Mouse (Mus musculus) megakaryocyte, embryonic 14.5 days (primary cell): ENCODE data around the gene Sox5.

ENCODE experiments used
- FLI1 ChIP-seq: IDR thresholded peaks from 2 replicates; pipeline ENCODE4 v1.6.1; 2012; ENCODE audit warnings: low read length, inconsistent platforms, mixed read lengths
- GATA1 ChIP-seq: IDR thresholded peaks from 3 replicates; pipeline ENCODE4 v1.6.1; 2012; ENCODE audit warnings: mixed read lengths, low read length, inconsistent platforms, borderline replicate concordance

DNA sequence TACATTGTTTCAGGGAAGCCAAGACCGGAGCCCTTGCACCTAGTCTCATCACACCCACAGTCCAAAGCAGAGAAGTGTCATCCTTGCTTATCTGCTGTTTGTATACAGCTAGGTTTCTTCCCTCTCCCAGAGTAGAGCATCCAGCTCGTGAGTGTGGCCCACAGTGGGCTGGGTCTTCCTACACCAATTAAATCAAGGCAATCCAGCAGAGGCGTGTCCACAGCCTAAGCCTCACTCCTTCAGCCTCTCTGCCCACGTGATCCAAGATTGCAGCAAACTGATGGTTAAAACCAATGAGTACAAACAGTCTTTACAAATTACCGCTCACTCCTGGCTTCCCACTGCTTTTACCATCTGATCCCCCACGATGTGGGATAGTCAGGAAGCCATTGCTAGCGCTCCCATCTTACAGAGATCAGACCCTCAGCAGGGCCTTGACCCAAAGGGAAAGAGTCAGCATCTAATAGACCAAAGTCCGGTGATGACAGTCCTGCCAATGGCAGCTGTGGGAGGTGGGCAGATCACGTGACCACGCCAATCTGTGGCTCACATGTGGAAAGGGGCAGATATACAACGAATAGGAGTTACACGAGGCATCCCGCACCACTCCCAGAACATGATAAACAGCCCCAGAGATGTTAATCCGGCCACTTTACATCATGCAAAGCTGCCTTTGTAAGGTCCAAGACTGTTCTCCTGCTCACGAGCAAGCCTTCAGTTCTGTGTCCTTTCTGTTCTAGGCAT lies 9.4 kb downstream of the Sox5 start:
- TF ChIP-seq GATA1 = no peak
- TF ChIP-seq FLI1 = no peak
